Mouse (Mus musculus) cerebellum, adult (tissue): Measurements from ENCODE around the gene Plcb1.
"Not testable (repeated sequence)": the region's sequence is repeated elsewhere in the genome, so short reads cannot be mapped to it uniquely, and the experiment has no call there.

Experiments used
- ATAC-seq: cut with Nextera tagmentation; 2 replicates; pipeline ENCODE4 v1.9.2; 2017; ENCODE audit warnings: mild to moderate bottlenecking, moderate library complexity, mixed read lengths; ENCODE audit not compliant: insufficient number of reproducible peaks, low FRiP score, low TSS enrichment

Gene Plcb1

DNA sequence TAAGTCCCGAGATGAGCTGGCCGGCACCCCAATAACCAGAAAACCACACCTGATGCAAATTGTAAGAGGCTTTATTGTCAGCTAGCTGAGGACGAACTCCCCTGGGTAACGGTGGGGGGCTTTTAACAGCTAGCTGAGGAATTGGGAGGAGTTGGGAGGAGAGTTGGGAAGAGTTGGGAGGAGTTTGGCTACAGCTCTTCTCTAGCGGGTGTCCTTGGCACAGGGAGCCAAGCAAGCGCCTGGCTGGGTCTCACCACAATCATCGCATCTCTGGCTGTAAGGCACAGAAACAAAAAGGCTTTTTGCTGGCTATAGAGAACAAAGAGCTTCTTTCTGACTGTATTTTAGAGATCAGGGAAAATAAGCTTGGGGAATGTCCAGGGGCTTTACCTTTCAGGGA lies 594.9 kb downstream of the Plcb1 start:
- ATAC-seq, result not testable (repeated sequence)

DNA sequence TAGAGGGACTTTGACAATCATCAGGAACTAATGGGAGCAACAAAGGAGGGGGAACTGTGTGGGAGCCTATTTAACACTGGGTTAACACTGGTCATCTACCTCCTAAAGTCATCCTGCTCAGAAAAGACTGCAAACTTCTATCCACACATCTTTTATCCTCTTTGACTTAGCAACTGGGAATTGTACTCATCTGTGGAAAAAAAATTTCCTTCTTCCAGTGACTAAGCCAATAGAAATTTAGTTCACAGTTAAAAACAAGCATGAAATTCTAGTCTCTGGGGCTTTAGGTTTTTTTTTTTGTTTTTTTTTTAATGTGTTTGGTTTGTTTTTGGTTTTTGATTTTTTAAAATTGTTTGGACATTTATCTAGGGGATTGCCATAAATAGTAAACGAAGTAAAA lies 595.5 kb downstream of the Plcb1 start:
- no peak for ATAC-seq

DNA sequence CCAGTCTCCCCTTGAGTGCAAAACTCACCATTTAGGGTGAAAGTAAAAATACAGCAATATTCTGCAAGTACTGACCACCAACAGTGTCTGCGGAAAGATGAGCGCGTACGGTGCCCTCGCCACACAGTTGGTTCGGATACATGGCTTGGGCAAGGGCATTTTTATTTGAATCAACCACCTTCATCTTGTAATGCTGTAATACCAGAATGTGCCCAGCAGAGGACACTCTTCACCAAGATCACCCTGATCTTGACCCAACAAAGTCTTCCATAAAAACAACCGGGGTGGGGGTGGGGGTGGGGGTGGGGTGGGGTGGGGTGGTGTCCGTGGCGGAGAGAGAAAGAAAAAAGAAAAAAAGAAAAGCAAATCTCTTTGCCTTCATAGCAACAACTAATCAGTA lies 602.1 kb downstream of the Plcb1 start:
- no peak for ATAC-seq

DNA sequence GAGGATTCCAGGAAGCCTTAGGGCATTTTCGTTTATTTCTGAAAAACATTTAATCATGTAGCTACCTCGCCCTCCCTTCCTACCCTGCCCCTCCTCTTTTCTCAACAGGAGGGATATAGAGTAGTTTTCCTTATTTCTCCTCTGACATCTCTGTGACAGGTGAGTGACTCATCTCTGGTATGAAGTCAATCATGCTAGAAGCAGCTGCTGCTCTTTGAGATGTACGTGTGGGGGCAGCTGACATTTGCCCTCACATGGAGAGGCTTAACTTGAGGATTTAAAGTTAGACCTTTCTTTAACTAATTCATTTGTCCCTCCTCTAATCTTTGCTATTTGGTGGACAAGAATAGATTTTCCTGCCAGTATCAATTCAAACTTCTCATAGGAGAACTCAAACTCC lies 608.8 kb downstream of the Plcb1 start:
- no peak for ATAC-seq

DNA sequence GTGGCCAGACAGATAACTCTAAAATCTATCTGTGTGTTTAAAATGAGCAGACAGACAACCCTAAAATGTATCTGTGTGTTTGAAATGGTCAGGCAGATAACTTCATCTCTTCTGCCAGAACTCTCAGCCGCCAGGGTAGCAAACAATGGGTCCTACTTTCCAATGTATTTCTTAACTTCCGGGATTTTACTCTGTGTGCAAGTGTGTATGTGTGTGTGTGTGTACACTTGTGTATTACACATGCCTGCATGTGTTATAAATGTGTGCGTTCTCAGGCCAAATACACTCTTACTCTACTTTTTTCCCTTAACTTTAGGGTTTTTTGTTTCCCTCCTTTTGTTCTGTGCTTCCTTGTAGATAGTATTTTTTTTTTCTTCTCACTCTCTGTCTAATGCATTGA lies 610.5 kb downstream of the Plcb1 start:
- ATAC-seq, result no peak

DNA sequence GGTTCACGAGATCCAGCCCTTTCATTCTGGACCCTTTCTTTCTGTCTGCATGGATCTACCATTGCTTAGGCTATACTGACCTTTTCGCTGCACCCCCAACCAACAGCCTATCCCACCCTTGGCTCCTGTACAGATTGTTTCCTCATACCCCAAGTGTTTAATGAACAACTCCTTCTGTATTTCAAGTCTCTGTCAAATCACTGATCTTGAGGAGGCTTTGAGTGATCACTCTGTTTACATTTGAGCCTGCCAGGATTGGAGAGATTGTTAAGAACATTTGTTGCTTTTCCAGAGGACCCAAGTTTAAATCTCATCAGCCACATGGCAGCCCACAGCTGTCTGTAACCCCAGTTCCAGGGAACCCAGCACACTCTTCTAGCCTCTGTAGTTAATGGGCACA lies 612.1 kb downstream of the Plcb1 start:
- no peak for ATAC-seq

DNA sequence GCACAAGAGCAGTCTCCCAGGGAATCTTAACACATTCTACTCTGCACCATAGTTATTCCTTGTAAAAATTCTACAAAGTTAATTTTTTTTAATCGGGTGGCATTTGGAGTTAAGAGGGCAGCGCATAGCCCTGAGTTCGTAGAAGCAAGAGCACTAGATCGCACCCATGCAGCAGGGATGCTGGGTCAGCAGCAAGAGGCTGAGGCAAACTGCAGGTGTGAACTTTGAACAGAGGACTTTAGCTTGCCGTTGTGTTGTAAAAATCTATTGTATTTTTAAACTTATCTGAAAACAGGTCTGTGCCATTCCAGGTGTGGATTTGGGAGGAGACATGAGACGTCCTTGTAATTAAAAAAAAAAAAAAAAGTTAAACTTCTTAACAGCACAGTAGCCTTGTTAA lies 613.9 kb downstream of the Plcb1 start:
- no peak for ATAC-seq

DNA sequence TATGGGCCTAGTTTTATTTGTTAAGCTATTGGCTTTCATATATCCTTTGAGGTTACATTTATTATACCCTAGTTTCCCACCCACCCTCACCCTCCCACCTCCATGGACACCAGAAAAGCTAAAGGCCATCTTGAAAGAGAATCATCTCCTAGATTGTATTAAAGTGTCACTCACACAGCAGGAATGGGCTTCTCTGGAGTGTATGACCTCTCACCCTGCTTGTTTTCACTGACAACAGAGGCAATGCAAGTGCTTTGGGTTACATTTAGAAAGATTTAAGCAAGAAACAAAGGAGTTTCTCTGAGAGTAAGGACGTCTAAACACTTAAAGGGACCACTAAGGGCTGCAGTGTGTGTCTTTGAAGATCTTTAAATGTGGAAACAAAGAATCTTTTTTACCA lies 617.0 kb downstream of the Plcb1 start:
- ATAC-seq, result no peak

DNA sequence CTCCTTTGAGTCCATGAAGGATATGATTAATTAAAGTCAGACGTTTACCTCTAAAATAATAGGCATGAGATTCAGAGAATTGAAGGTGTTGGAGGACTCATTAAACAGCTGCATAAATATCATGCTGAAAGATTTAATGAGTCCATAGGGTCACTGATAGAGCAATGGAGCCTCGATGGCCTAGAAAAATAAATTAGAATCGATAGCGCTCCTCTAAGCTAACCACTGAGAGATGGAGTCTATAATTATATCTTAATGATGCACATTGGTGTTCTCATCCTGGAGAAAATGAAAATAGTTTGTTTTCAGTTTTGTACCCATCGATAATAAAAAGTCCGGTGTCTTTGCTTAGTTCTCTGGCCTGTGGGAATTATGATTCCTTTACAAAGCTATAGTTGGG lies 617.5 kb downstream of the Plcb1 start:
- ATAC-seq, result no peak

DNA sequence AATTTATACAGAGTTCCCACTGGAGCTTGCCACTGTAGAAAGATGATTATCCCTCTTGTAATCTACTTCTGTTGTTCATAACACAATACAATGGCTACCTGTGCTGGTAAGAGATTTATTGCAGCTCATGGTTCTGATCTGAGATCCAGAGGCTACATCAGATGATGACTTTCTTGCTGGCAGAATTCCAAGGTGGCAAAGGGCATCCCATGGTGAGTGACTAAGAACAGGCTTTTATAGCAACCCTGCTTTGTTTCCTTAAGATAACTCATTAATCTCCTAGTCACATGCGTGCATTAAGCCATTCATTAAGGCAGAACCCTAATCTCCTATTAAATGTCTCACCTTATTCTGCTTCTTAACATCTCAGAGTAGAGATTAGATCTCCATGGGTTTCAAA lies 618.2 kb downstream of the Plcb1 start:
- no peak for ATAC-seq

DNA sequence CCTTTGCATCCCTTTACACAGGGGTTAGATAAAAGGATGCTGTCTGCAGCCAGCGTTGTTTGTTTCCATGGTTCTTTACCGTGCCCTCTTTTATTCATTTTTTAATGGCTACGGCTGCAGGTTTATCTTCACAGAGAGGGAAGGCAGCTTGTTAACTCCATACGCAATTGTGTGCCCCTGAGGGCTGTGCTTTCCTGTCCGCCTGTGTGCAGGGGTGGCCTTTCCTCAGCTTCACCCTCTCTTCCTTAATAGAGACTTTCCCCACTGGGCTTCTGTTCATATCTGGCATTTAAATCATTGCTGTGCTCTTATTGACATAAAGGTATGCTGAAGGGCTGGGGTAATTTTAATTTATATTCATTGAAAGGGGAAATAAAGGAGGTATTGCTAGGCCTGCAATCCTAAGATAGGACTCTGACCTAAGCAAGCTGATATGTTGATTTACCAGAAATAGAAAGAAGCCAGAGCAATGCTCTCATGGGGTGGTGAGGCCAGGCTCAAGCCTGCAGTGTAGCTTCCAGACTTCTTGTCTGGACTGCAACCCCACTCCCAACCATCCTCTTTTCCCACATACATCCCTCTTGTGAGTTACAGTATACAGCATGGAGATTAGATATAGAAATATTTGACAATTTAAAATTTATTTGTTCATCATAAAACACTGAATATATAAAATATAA lies 623.7 kb downstream of the Plcb1 start:
- no peak for ATAC-seq

DNA sequence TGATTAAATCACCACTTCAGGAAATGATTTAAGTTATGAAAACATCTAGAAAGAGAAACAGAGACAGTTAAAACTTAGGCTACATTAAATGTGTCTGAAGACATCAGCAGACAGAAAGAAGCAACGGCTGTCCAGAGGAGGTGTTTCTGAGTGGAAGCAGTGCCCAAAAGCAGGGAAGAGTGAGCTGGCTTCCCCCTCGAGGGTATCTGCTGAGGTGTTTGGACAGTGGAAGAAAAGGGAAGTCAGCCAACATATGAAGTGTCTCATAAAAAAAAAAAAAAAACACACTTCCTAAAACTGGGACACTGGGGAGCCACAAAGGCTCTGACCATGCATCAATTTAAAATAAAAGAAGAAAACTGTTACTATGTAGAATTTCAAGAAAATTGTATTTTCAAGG lies 625.8 kb downstream of the Plcb1 start:
- no peak for ATAC-seq

DNA sequence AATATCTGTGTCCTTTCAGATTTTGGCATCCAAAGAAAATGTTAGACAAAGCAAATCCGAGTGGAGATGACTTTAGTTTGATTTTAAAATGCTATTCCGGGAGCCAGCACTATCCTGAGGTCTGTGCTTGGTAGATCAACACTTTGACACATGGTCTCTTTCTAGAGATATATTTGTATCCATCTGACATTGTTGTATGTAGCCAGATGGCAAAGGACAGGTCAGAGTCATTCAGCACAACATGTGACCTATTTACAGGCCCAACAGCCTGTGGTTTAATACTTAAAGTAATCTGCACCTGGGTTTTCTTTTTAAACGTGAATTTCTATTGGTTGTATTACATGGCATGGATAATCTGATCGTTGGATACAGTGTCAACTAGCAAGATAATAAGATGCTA lies 629.3 kb downstream of the Plcb1 start:
- peak; percentile 83 for ATAC-seq

DNA sequence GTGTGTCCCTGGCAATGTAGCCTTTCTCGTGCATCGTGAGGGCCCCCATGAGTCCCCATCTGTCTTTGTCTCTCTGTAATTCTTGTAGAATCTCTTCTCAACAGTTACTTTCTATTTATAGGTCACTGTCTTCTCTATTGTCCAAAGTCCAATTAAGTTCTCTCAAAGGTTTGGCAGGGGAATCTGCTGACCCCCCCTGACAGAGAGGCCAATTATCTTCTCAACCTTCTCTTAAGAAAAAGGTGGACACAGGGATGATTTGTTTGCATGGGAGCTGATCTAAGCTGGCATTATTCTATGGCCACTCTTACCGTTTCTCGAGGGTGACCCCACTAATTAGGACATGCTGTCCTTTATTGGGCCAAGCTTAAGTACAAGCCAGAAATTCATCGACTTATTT lies 633.4 kb downstream of the Plcb1 start:
- no peak for ATAC-seq

DNA sequence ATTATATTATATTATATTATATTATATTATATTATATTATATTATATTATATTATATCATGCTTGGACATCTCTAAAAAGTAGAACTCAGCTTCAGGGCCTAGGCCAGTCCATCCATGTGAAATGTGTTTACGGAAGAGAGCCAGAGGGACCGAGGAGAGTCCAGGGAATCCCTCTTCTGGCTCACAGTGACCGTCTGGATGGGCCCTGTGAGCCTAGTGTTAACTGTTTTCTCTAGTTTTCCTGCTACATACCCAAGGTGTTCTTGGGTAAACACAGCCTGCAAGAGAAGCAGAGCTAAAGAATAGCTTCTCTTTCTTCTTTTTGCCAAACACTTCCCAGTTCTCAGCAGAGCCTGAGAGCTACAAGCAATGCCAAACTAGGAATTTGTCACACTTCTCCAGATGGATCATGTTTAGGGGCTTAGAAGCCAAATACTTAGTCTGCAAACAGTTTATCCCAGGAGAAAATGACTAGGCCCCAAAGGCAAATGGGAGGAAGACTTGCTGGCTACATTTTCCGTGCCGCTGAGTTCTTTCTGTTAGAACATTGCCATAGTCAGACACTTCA lies 649.2 kb downstream of the Plcb1 start:
- ATAC-seq, result no peak

DNA sequence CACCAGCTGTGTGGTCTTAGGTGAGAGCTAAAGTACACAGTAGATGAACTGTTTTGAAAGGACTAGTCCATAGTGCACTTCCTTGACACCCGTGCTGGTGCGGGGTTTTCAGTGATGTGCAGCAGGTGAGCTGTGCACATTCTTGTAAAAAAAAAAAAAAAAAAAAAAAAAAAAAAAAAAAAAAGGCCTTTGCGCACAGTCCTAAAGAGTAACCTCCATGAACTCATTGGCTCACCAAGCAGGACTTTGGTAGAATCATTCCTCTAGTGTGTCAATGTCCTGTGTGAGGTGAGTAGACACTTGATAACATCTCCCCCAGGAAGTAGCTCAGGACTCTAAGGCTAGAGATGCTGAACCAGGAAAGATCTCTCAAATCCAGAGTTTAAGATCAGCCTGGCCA lies 653.2 kb downstream of the Plcb1 start:
- no peak; the same call in 1 of the 2 replicates for ATAC-seq

DNA sequence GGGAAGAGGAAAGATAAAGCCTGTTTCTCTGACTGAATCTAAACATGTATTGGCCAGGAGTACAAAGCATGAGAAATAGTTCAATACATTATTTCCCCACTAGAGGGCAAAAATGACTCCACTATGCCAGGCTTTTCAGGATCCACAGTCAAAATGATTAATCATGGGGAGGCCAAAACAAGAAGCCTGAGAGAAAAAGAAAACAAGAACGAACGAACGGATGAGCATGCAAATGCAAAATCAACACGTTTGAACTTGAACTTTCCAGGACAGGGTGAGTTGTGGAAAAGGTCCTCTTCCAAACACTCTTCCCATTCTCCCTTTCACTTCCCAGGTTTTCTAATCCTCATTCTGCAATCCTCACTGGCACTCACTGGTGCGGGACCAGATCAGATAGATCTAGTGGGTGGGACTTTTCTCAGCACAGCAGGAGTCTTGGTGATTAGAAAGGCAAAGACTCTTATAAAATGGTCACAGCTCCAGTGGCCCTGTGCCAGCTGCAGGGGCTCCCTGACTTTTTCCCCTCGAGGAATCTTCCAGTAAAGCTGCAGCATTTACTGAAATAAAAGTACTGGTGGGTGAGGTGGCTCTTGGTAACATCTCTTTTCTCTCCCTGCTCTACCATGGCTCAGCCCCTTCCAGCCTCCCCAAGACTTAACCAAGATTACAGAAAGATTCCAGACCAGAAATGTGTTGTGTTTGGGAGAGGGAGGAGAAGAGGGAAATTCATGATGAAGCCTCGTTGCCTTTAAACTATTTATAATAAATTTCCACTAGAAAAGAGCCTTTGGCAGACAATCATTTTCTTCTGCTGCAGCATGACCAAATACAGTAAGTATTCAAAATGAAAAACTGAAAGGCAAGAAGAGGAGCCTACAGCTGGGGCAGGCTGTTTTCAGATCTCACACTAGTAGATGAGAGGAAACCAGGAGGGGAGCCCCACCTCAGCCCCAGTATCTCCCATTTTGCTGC lies 654.0 kb downstream of the Plcb1 start:
- peak; percentile 83 for ATAC-seq

DNA sequence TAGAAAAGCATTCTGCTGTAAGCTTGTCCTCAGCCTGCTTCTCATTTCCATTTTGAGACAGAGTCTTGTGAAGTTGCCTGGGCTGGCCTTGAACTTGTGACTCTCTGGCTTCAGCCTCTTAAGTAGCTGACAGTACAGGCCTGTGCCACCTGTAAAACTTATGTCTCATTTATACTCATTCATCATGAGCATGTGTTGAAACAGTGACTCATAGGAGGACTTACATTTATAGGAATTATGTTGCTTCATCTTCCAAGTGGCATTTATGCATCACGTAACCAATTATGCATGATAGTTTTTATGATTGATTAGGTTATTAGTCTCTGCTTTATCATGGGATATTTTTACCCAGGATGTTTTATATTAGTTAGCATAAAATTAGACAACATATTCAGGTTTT lies 667.7 kb downstream of the Plcb1 start:
- no peak for ATAC-seq

DNA sequence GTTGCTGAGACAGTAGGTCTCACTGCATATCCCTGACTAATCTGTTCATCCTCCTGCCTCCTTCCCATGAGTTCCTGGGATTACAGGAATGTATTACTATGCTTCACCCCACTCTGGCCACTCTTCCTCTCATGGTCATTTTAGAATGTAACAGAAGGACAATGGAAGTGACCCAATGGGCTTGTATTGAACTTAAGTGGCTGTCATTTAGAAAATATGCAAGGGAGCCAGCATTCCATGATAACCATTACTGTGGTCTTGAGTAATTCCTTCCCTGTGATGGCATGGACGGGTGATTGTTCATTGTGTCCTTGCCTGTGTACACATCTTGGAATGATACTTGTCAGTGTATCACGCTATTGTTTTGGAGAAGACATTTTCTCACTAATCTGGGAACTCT lies 668.1 kb downstream of the Plcb1 start:
- no peak for ATAC-seq

DNA sequence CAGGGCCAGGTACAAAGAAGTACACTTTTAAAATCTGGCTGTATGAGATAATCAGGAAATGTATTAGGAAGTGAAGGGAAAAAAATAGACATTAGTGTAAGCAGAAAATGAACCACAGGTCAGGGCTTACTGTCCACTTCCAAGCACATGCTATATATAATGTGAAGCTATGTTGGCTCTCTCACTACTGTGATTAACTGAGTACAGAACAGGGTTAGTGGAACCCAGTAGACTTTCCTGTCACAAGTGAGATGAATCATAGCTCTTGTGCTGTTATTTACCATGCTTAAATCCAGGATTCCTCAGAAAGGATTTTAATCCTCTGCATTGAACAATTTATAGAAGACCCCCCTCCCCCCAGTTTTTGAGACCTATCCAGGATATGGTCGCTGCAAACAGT lies 668.6 kb downstream of the Plcb1 start:
- no peak for ATAC-seq

DNA sequence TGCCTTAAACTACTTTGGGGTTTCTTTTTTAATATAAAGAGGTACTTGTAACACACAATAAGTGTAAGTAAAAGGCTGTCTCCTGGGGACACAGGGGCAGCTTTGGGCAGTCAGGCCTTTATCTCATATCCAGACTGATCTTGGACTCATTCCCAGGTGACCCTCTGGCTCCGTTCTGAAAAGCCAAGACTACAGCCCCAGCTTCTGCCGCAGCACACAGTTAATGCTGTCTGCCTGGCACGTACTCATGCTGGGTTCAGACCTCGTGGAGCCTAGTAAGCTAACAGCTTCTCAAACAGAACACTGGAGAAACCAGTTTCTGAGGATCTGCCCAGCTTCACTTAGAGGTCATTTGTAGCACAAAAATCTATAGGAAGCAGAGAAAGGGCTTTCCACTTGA lies 682.0 kb downstream of the Plcb1 start:
- no peak for ATAC-seq
